41 mouse cellular contexts compared by ENCODE assay signal in the genomic region with DNA sequence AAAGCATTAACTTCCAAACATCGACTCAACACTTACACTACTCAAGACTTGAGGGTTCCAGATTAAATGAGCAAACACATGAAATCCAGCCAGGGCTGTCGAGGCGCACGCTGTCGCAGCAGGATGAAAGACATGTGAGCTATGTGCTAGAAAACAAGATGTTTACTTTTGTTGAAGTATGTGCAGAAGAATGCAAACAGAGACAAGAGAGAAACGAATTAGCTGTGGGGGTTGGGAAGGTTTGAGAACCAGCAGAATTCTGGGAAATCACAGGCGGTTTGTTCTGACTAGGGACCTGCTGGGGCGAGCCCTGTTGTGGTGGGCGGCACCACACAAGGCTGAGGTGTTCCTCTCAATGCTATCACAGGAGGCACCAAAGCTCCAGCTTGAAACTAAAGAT. TPM values are rescaled to one million over a fixed set of nuclear protein-coding genes. Genes with fewer than 3 reads are reported as not detected.
A peak's percentile ranks its signal among the peaks of the same experiment; 100 is the strongest.
DNase-seq lines count a peak whose midpoint lies in the region; ATAC-seq and TF ChIP-seq lines count a peak whose summit lies in the region.
"Had no signal": no experiment of that assay in that cellular context is flagged by ENCODE, and none has a peak within 500 bp of the region (broad histone marks: within the 10 kb centered on the region; RNA-seq: fewer than 3 reads in every experiment).

No protein-coding gene starts in this region.

- ATAC-seq in stomach, embryonic 14.5 days (ENCODE audit: insufficient number of reproducible peaks, insufficient read depth, low FRiP score, low read depth), result peak; percentile 6; the same call in 1 of the 2 replicates
- ATAC-seq in stomach, postnatal 0 days (ENCODE audit: low FRiP score, low TSS enrichment), result no peak
- ATAC-seq in lung, embryonic 16.5 days (ENCODE audit: low read depth), result peak; percentile 63
- no peak for ATAC-seq in frontal cortex, adult (ENCODE audit: low TSS enrichment)
- ATAC-seq: forebrain, embryonic 14.5 days; hindbrain, postnatal 0 days; intestine, embryonic 15.5 days; midbrain, embryonic 15.5 days; Patski had no signal

- no peak for TF ChIP-seq EP300 in stomach, postnatal 0 days (optimal IDR thresholded peaks at IDR 0.05)

- H3K4me1 ChIP-seq in stomach, embryonic 14.5 days (ENCODE audit: control insufficient read depth, insufficient read depth, low read length), result no peaks in the 10 kb centered on the region
- no peaks in the 10 kb centered on the region for H3K4me1 ChIP-seq in stomach, postnatal 0 days (replicated peaks; ENCODE audit: control insufficient read depth, insufficient read depth)
- H3K4me1 ChIP-seq in lung, embryonic 16.5 days (replicated peaks; ENCODE audit: control insufficient read depth, insufficient read depth, low read length), result peaks cover 19% of the 10 kb centered on the region
- H3K4me1 ChIP-seq: embryonic facial prominence, embryonic 12.5 days; hindbrain, embryonic 12.5 days; intestine, embryonic 15.5 days; limb, embryonic 12.5 days; liver, embryonic 15.5 days; neural tube, embryonic 15.5 days had no signal

- no peak overlapping the region for H3K27ac ChIP-seq in stomach, embryonic 14.5 days (ENCODE audit: low read length)
- no peak overlapping the region for H3K27ac ChIP-seq in stomach, postnatal 0 days (replicated peaks)
- H3K27ac ChIP-seq in lung, embryonic 16.5 days (ENCODE audit: low read length), result peak overlapping the region; percentile 47; the same call in 1 of the 2 replicates
- H3K27ac ChIP-seq: embryonic facial prominence, embryonic 12.5 days; heart, embryonic 10.5 days; hindbrain, embryonic 12.5 days; hindbrain, postnatal 0 days; intestine, embryonic 15.5 days; kidney, postnatal 0 days; limb, embryonic 12.5 days; liver, embryonic 15.5 days; midbrain, embryonic 10.5 days; midbrain, embryonic 15.5 days; neural tube, embryonic 15.5 days had no signal

- H3K4me3 ChIP-seq in stomach, embryonic 14.5 days (ENCODE audit: low read depth, low read length), result no peak overlapping the region
- no peak overlapping the region for H3K4me3 ChIP-seq in stomach, postnatal 0 days (ENCODE audit: low read depth, low read length)
- H3K4me3 ChIP-seq in lung, embryonic 16.5 days (ENCODE audit: low read length), result no peak overlapping the region
- H3K4me3 ChIP-seq: embryonic facial prominence, embryonic 12.5 days; heart, embryonic 10.5 days; hindbrain, embryonic 12.5 days; intestine, embryonic 15.5 days; limb, embryonic 12.5 days; liver, embryonic 15.5 days; midbrain, embryonic 10.5 days; midbrain, embryonic 15.5 days; neural tube, embryonic 15.5 days had no signal

- TF ChIP-seq CTCF in stomach, postnatal 0 days (IDR thresholded peaks at IDR 0.05; ENCODE audit: low read depth), result no peak

- H3K9me3 ChIP-seq in stomach, embryonic 14.5 days (ENCODE audit: control insufficient read depth, low read depth, low read length), result no peaks in the 10 kb centered on the region
- H3K9me3 ChIP-seq in stomach, postnatal 0 days (ENCODE audit: control insufficient read depth, low read length), result no peaks in the 10 kb centered on the region
- no peaks in the 10 kb centered on the region for H3K9me3 ChIP-seq in lung, embryonic 16.5 days (ENCODE audit: control insufficient read depth, low read length)
- H3K9me3 ChIP-seq: embryonic facial prominence, embryonic 12.5 days; heart, embryonic 10.5 days; hindbrain, embryonic 12.5 days; intestine, embryonic 15.5 days; limb, embryonic 12.5 days; liver, embryonic 15.5 days; midbrain, embryonic 10.5 days; midbrain, embryonic 15.5 days; neural tube, embryonic 15.5 days had no signal

- H3K36me3 ChIP-seq in stomach, embryonic 14.5 days (ENCODE audit: control insufficient read depth, insufficient read depth, low read length), result peaks cover 54% of the 10 kb centered on the region
- H3K36me3 ChIP-seq in stomach, postnatal 0 days (ENCODE audit: control insufficient read depth, insufficient read depth, low read length), result peaks cover 27% of the 10 kb centered on the region
- peaks cover 47% of the 10 kb centered on the region for H3K36me3 ChIP-seq in lung, embryonic 16.5 days (ENCODE audit: control insufficient read depth, insufficient read depth, low read length)
- H3K36me3 ChIP-seq: liver, embryonic 15.5 days had no signal

- H3K9ac ChIP-seq in stomach, embryonic 14.5 days (replicated peaks; ENCODE audit: low read depth, low read length), result no peak overlapping the region
- H3K9ac ChIP-seq in stomach, postnatal 0 days (ENCODE audit: low read length), result no peak overlapping the region
- H3K9ac ChIP-seq in lung, embryonic 16.5 days (ENCODE audit: low read length), result no peak overlapping the region
- H3K9ac ChIP-seq: embryonic facial prominence, embryonic 12.5 days; hindbrain, embryonic 12.5 days; intestine, embryonic 15.5 days; limb, embryonic 12.5 days; liver, embryonic 15.5 days; midbrain, embryonic 15.5 days; neural tube, embryonic 15.5 days had no signal

- H3K27me3 ChIP-seq in stomach, embryonic 14.5 days (ENCODE audit: control insufficient read depth, insufficient read depth, low read length), result no peaks in the 10 kb centered on the region
- no peaks in the 10 kb centered on the region for H3K27me3 ChIP-seq in stomach, postnatal 0 days (ENCODE audit: control insufficient read depth, insufficient read depth, low read length)
- H3K27me3 ChIP-seq in lung, embryonic 16.5 days (ENCODE audit: control insufficient read depth, insufficient read depth, low read depth, low read length), result no peaks in the 10 kb centered on the region
- H3K27me3 ChIP-seq: embryonic facial prominence, embryonic 12.5 days; hindbrain, embryonic 12.5 days; intestine, embryonic 15.5 days; limb, embryonic 12.5 days; liver, embryonic 15.5 days; midbrain, embryonic 15.5 days; neural tube, embryonic 15.5 days; Patski had no signal

- 59% methylated on average over 9 of the region's 9 CpGs for WGBS in stomach, embryonic 14.5 days
- WGBS in stomach, postnatal 0 days, result 46% methylated on average over 9 of the region's 9 CpGs
- 49% methylated on average over 9 of the region's 9 CpGs for WGBS in lung, embryonic 16.5 days

- H3K4me2 ChIP-seq in stomach, embryonic 14.5 days (replicated peaks; ENCODE audit: low read depth, low read length), result no peak overlapping the region
- no peak overlapping the region for H3K4me2 ChIP-seq in stomach, postnatal 0 days (replicated peaks; ENCODE audit: low read depth)
- H3K4me2 ChIP-seq in lung, embryonic 16.5 days (ENCODE audit: low read depth, low read length), result no peak overlapping the region
- H3K4me2 ChIP-seq: embryonic facial prominence, embryonic 12.5 days; hindbrain, embryonic 12.5 days; intestine, embryonic 15.5 days; limb, embryonic 12.5 days; liver, embryonic 15.5 days; midbrain, embryonic 15.5 days; neural tube, embryonic 15.5 days had no signal

- DNase-seq in stomach, postnatal 0 days (ENCODE audit: low spot score), result no peak
- peak; percentile 85 for DNase-seq in lung, postnatal 36 days
- no peak for DNase-seq in adrenal gland, adult 18-20 months (ENCODE audit: low spot score in 2 of 2)
- no peak for DNase-seq in urinary bladder, postnatal 25 days (ENCODE audit: low spot score)
- DNase-seq: adrenal gland, adult 8-10 months; cerebellum, adult 2 months; cerebellum, postnatal 25 days; gastrocnemius, postnatal 25 days; heart, adult 11 months; heart, postnatal 36 days; kidney, adult 8-10 months; kidney, postnatal 4 days; layer of hippocampus, adult 9-11 months; retina, postnatal 1 day; right cerebral cortex, postnatal 25 days; spleen, adult 18-20 months had no signal

RNA-seq across cellular contexts. Expression of a gene that starts 44.9 kb away (rescaled TPM):
- 24.3 and 24.8 TPM in 2 replicates for polyA plus RNA-seq in stomach, embryonic 14.5 days (2014; fragmentation: Nextera tagmentation; extraction: Ambion mirVana)
- 15.5 and 17.5 TPM in 2 replicates for polyA plus RNA-seq in stomach, postnatal 0 days (2015; fragmentation: Nextera tagmentation; extraction: Ambion mirVana)
- 36.3 and 38.2 TPM in 2 replicates for polyA plus RNA-seq in lung, embryonic 16.5 days (2015; fragmentation: Nextera tagmentation; extraction: Ambion mirVana)
- 10 to 100 TPM; 18.8 to 27.5 TPM for total RNA-seq in adrenal gland, adult 18-20 months (2021)

RNA-seq across cellular contexts. Expression of a gene that starts 46.3 kb away (rescaled TPM):
- 4.1 and 4.5 TPM in 2 replicates for polyA plus RNA-seq in stomach, embryonic 14.5 days (2014; fragmentation: Nextera tagmentation; extraction: Ambion mirVana)
- 1.3 and 1.5 TPM in 2 replicates for polyA plus RNA-seq in stomach, postnatal 0 days (2015; fragmentation: Nextera tagmentation; extraction: Ambion mirVana)
- 1.0 and 1.3 TPM in 2 replicates for polyA plus RNA-seq in lung, embryonic 16.5 days (2015; fragmentation: Nextera tagmentation; extraction: Ambion mirVana)
- total RNA-seq in adrenal gland, adult 18-20 months (2021), result 10 to 100 TPM; 17.7 to 20.5 TPM
- total RNA-seq: megakaryocyte progenitor cell, adult 5-6 weeks; MEL had no signal

RNA-seq across cellular contexts. Expression of a gene that starts 58.6 kb away (rescaled TPM):
- polyA plus RNA-seq in stomach, embryonic 14.5 days (2014; fragmentation: Nextera tagmentation; extraction: Ambion mirVana), result not detected in 2 replicates
- not detected in 2 replicates for polyA plus RNA-seq in stomach, postnatal 0 days (2015; fragmentation: Nextera tagmentation; extraction: Ambion mirVana)
- polyA plus RNA-seq in lung, embryonic 16.5 days (2015; fragmentation: Nextera tagmentation; extraction: Ambion mirVana), result not detected in 2 replicates
- total RNA-seq in adrenal gland, adult 18-20 months (2021), result not detected
- total RNA-seq: adrenal gland, adult 8-10 months; adrenal gland, postnatal 4 days; gastrocnemius, adult 18-20 months; gastrocnemius, postnatal 25 days; heart, postnatal 36 days; hindbrain, postnatal 0 days; left cerebral cortex, postnatal 14 days; liver, adult 2 months; megakaryocyte progenitor cell, adult 5-6 weeks; MEL had no signal
- polyA plus RNA-seq: cerebellum, adult 2 months; embryonic facial prominence, embryonic 12.5 days; forebrain, embryonic 14.5 days; frontal cortex, adult 2 months; heart, embryonic 10.5 days; heart, embryonic 16.5 days; hindbrain, embryonic 12.5 days; hindbrain, postnatal 0 days; intestine, embryonic 15.5 days; kidney, postnatal 0 days; limb, embryonic 12.5 days; liver, adult 2 months; liver, embryonic 15.5 days; midbrain, embryonic 10.5 days; midbrain, embryonic 15.5 days; neural tube, embryonic 15.5 days; Patski; thymus, postnatal 0 days had no signal

Comparison
In these comparisons a context has a peak if more than half of its experiments do, and no peak if none do; other contexts are left out.
1. ATAC-seq: peak in stomach, embryonic 14.5 days (single experiment) and lung, embryonic 16.5 days (single experiment); none in stomach, postnatal 0 days (single experiment) and frontal cortex, adult (single experiment).